Mouse (Mus musculus): ENCODE data around the gene Slc12a8. TPM values are rescaled to one million over a fixed set of nuclear protein-coding genes. Genes with fewer than 3 reads are reported as not detected.

Slc12a8 gene
- total RNA-seq, 1 experiment: 3.7 TPM

- in situ Hi-C loops (cut with MboI; ENCODE audit: low sequenced_read_pairs in 2 of 2, unreplicated experiment in 2 of 2): no loop called here
- Histone ChIP-seq H3K9ac (ENCODE audit: insufficient read depth, low read depth, low read length, poor library complexity, severe bottlenecking) (no peak overlapping the region), H3K27ac (ENCODE audit: insufficient read depth, low read depth, low read length, poor library complexity, severe bottlenecking) (no peak overlapping the region), H3K4me1 (ENCODE audit: control insufficient read depth in 2 of 2, insufficient read depth in 2 of 2, low read length in 2 of 2, poor library complexity in 1 of 2) (no peaks in the 10 kb centered on the region), H3K36me3 (ENCODE audit: control insufficient read depth, insufficient read depth, low read length, poor library complexity, severe bottlenecking) (no peaks in the 10 kb centered on the region), H3K4me3 (ENCODE audit: insufficient read depth in 1 of 2, low read depth in 1 of 2, low read length in 2 of 2, poor library complexity in 1 of 2, severe bottlenecking in 1 of 2) (no peak overlapping the region), H3K9me3 (ENCODE audit: control insufficient read depth, insufficient read depth, low read depth, low read length) (no peaks in the 10 kb centered on the region)
- no peak for DNase-seq (ENCODE audit: low read depth, low spot score)
- no peak for TF ChIP-seq HCFC1 (IDR thresholded peaks at IDR 0.05; ENCODE audit: borderline replicate concordance, insufficient read depth, low read length)
Observed at GRCm38 (mm10) chr16:33705258-33705657, 188.1 kb downstream of the Slc12a8 start.

GRCm38 (mm10) chr16:33706111-33706890 lies 189.2 kb downstream of the Slc12a8 start:
- H3K9me3 ChIP-seq (ENCODE audit: control insufficient read depth, insufficient read depth, low read depth, low read length): no peaks in the 10 kb centered on the region

GRCm38 (mm10) chr16:33708031-33708430 lies 190.9 kb downstream of the Slc12a8 start:
- no peak overlapping the region for H3K27ac ChIP-seq (ENCODE audit: insufficient read depth, low read depth, low read length, poor library complexity, severe bottlenecking)
- no peaks in the 10 kb centered on the region for H3K9me3 ChIP-seq (ENCODE audit: control insufficient read depth, insufficient read depth, low read depth, low read length)
- H3K4me3 ChIP-seq (ENCODE audit: insufficient read depth in 1 of 2, low read depth in 1 of 2, low read length in 2 of 2, poor library complexity in 1 of 2, severe bottlenecking in 1 of 2): no peak overlapping the region
- no peaks in the 10 kb centered on the region for H3K36me3 ChIP-seq (ENCODE audit: control insufficient read depth, insufficient read depth, low read length, poor library complexity, severe bottlenecking)
- DNase-seq (ENCODE audit: low read depth, low spot score): no peak
- no peak for TF ChIP-seq MAFK (IDR thresholded peaks at IDR 0.05; ENCODE audit: insufficient read depth, low read depth, low read length)
- TF ChIP-seq CHD2 (IDR thresholded peaks at IDR 0.05; ENCODE audit: low read depth, low read length): no peak
- no peak for TF ChIP-seq HCFC1 (IDR thresholded peaks at IDR 0.05; ENCODE audit: borderline replicate concordance, insufficient read depth, low read length)
- no peak for TF ChIP-seq ZC3H11A (IDR thresholded peaks at IDR 0.05; ENCODE audit: borderline replicate concordance, low read depth, low read length)
- no peak for TF ChIP-seq ZNF384 (IDR thresholded peaks at IDR 0.05; ENCODE audit: low read depth, low read length)
- no peaks in the 10 kb centered on the region for H3K4me1 ChIP-seq (ENCODE audit: control insufficient read depth in 2 of 2, insufficient read depth in 2 of 2, low read length in 2 of 2, poor library complexity in 1 of 2)
- in situ Hi-C loops (cut with MboI; ENCODE audit: low sequenced_read_pairs in 2 of 2, unreplicated experiment in 2 of 2): no loop called here
- no peak overlapping the region for H3K9ac ChIP-seq (ENCODE audit: insufficient read depth, low read depth, low read length, poor library complexity, severe bottlenecking)

More at GRCm38 (mm10) chr16:33706111-33706890, 189.2 kb downstream of the Slc12a8 start:
- in situ Hi-C loops (cut with MboI; ENCODE audit: low sequenced_read_pairs in 2 of 2, unreplicated experiment in 2 of 2): no loop called here
- no peak overlapping the region for H3K4me3 ChIP-seq (ENCODE audit: insufficient read depth in 1 of 2, low read depth in 1 of 2, low read length in 2 of 2, poor library complexity in 1 of 2, severe bottlenecking in 1 of 2)
- DNase-seq (ENCODE audit: low read depth, low spot score): no peak
- no peaks in the 10 kb centered on the region for H3K4me1 ChIP-seq (ENCODE audit: control insufficient read depth in 2 of 2, insufficient read depth in 2 of 2, low read length in 2 of 2, poor library complexity in 1 of 2)
- H3K9ac ChIP-seq (ENCODE audit: insufficient read depth, low read depth, low read length, poor library complexity, severe bottlenecking): no peak overlapping the region
- H3K27ac ChIP-seq (ENCODE audit: insufficient read depth, low read depth, low read length, poor library complexity, severe bottlenecking): no peak overlapping the region
- no peaks in the 10 kb centered on the region for H3K36me3 ChIP-seq (ENCODE audit: control insufficient read depth, insufficient read depth, low read length, poor library complexity, severe bottlenecking)
- TF ChIP-seq ZNF384 (IDR thresholded peaks at IDR 0.05; ENCODE audit: low read depth, low read length): no peak
- no peak for TF ChIP-seq HCFC1 (IDR thresholded peaks at IDR 0.05; ENCODE audit: borderline replicate concordance, insufficient read depth, low read length)
- TF ChIP-seq ZC3H11A (IDR thresholded peaks at IDR 0.05; ENCODE audit: borderline replicate concordance, low read depth, low read length): no peak
- TF ChIP-seq MAFK (IDR thresholded peaks at IDR 0.05; ENCODE audit: insufficient read depth, low read depth, low read length): no peak
- no peak for TF ChIP-seq CHD2 (IDR thresholded peaks at IDR 0.05; ENCODE audit: low read depth, low read length)

- Histone ChIP-seq H3K4me1 (ENCODE audit: control insufficient read depth in 2 of 2, insufficient read depth in 2 of 2, low read length in 2 of 2, poor library complexity in 1 of 2) (no peaks in the 10 kb centered on the region), H3K27ac (ENCODE audit: insufficient read depth, low read depth, low read length, poor library complexity, severe bottlenecking) (no peak overlapping the region), H3K9ac (ENCODE audit: insufficient read depth, low read depth, low read length, poor library complexity, severe bottlenecking) (no peak overlapping the region), H3K4me3 (ENCODE audit: insufficient read depth in 1 of 2, low read depth in 1 of 2, low read length in 2 of 2, poor library complexity in 1 of 2, severe bottlenecking in 1 of 2) (no peak overlapping the region), H3K36me3 (ENCODE audit: control insufficient read depth, insufficient read depth, low read length, poor library complexity, severe bottlenecking) (no peaks in the 10 kb centered on the region), H3K9me3 (ENCODE audit: control insufficient read depth, insufficient read depth, low read depth, low read length) (no peaks in the 10 kb centered on the region)
- no peak for TF ChIP-seq HCFC1 (IDR thresholded peaks at IDR 0.05; ENCODE audit: borderline replicate concordance, insufficient read depth, low read length)
- no peak for TF ChIP-seq MAFK (IDR thresholded peaks at IDR 0.05; ENCODE audit: insufficient read depth, low read depth, low read length)
- TF ChIP-seq ZC3H11A (IDR thresholded peaks at IDR 0.05; ENCODE audit: borderline replicate concordance, low read depth, low read length): no peak
- TF ChIP-seq CHD2 (IDR thresholded peaks at IDR 0.05; ENCODE audit: low read depth, low read length): no peak
- no peak for TF ChIP-seq ZNF384 (IDR thresholded peaks at IDR 0.05; ENCODE audit: low read depth, low read length)
- DNase-seq (ENCODE audit: low read depth, low spot score): no peak
- in situ Hi-C loops (cut with MboI; ENCODE audit: low sequenced_read_pairs in 2 of 2, unreplicated experiment in 2 of 2): no loop called here
Observed at GRCm38 (mm10) chr16:33708585-33709397, 191.7 kb downstream of the Slc12a8 start.

Other genes with a start within 250 kb of the Slc12a8 start
- 14.6 and 19.5 TPM in 2 replicates for gene Zfp148, start 136.5 kb upstream of the Slc12a8 start, total RNA-seq (2012; rRNA removed)
- 5.3 and 8.7 TPM in 2 replicates for gene Heg1, start 167.0 kb downstream of the Slc12a8 start, total RNA-seq (2012; rRNA removed)

All from ES-E14 (cell line).